Mouse (Mus musculus): ENCODE measurements around the gene Gm5678. TPM values are rescaled to one million over a fixed set of nuclear protein-coding genes. Genes with fewer than 3 reads are reported as not detected.

Gene Gm5678
- 0.29 TPM in 1 of 2 replicates, not detected in the other for polyA plus RNA-seq (2015; fragmentation: Nextera tagmentation; extraction: Ambion mirVana)

GRCm38 (mm10) chr16:93627761-93628400 lies at the start of gene Gm5678:
TSS of gene Gm5678 (plus strand) at chr16:93628097.
- Histone ChIP-seq H3K9ac (no peak within 1 kb of the TSS), H3K36me3 (no peaks in the 10 kb centered on the region), H3K9me3 (no peaks in the 10 kb centered on the region), H3K4me2 (no peak within 1 kb of the TSS), H3K27ac (no peak within 1 kb of the TSS), H3K4me1 (no peaks in the 10 kb centered on the region), H3K4me3 (no peak within 1 kb of the TSS), H3K27me3 (no peaks in the 10 kb centered on the region)
- ATAC-seq (ENCODE audit: insufficient number of reproducible peaks, insufficient read depth, low FRiP score, low TSS enrichment, low read depth): no peak
- 76% methylated on average over 23 of the region's 23 CpGs for WGBS

- Histone ChIP-seq H3K36me3 (peaks cover 2% of the 10 kb centered on the region), H3K4me1 (peaks cover 24% of the 10 kb centered on the region), H3K9me3 (no peaks in the 10 kb centered on the region), H3K9ac (no peak overlapping the region), H3K4me2 (no peak overlapping the region), H3K4me3 (no peak overlapping the region), H3K27ac (no peak overlapping the region), H3K27me3 (no peaks in the 10 kb centered on the region)
- WGBS: 83% methylated on average over 8 of the region's 8 CpGs
- ATAC-seq (ENCODE audit: insufficient number of reproducible peaks, insufficient read depth, low FRiP score, low TSS enrichment, low read depth): no peak
These were observed 49.4 kb upstream of the Gm5678 start for GRCm38 (mm10) chr16:93578346-93579005.

GRCm38 (mm10) chr16:93581125-93581524 lies 46.8 kb upstream of the Gm5678 start:
- no peak overlapping the region for H3K4me2 ChIP-seq
- WGBS: 70% methylated on average over 6 of the region's 6 CpGs
- ATAC-seq (ENCODE audit: insufficient number of reproducible peaks, insufficient read depth, low FRiP score, low TSS enrichment, low read depth): no peak
- H3K27ac ChIP-seq: no peak overlapping the region
- H3K36me3 ChIP-seq: peaks cover 26% of the 10 kb centered on the region
- peaks cover 6% of the 10 kb centered on the region; the same call in 1 of the 2 replicates for H3K4me1 ChIP-seq
- H3K27me3 ChIP-seq: no peaks in the 10 kb centered on the region
- H3K9ac ChIP-seq: no peak overlapping the region
- H3K9me3 ChIP-seq: no peaks in the 10 kb centered on the region
- no peak overlapping the region for H3K4me3 ChIP-seq

- Histone ChIP-seq H3K4me3 (no peak overlapping the region), H3K27me3 (no peaks in the 10 kb centered on the region), H3K9ac (no peak overlapping the region), H3K9me3 (no peaks in the 10 kb centered on the region), H3K4me2 (no peak overlapping the region), H3K27ac (no peak overlapping the region), H3K36me3 (peaks cover 55% of the 10 kb centered on the region), H3K4me1 (peaks cover 18% of the 10 kb centered on the region; the same call in 1 of the 2 replicates)
- no peak for ATAC-seq (ENCODE audit: insufficient number of reproducible peaks, insufficient read depth, low FRiP score, low TSS enrichment, low read depth)
- WGBS: 91% methylated on average over 24 of the region's 24 CpGs
These were observed 42.8 kb upstream of the Gm5678 start for GRCm38 (mm10) chr16:93584976-93585702.

GRCm38 (mm10) chr16:93585703-93586205 lies 42.1 kb upstream of the Gm5678 start:
- Histone ChIP-seq H3K36me3 (peaks cover 61% of the 10 kb centered on the region), H3K27me3 (no peaks in the 10 kb centered on the region), H3K27ac (no peak overlapping the region), H3K4me3 (no peak overlapping the region), H3K4me1 (peaks cover 18% of the 10 kb centered on the region; the same call in 1 of the 2 replicates), H3K9me3 (no peaks in the 10 kb centered on the region), H3K4me2 (no peak overlapping the region), H3K9ac (no peak overlapping the region)
- no peak for ATAC-seq (ENCODE audit: insufficient number of reproducible peaks, insufficient read depth, low FRiP score, low TSS enrichment, low read depth)
- WGBS: 89% methylated on average over 9 of the region's 9 CpGs

GRCm38 (mm10) chr16:93586382-93586781 lies 41.5 kb upstream of the Gm5678 start:
- Histone ChIP-seq H3K27ac (no peak overlapping the region), H3K4me2 (no peak overlapping the region), H3K4me3 (no peak overlapping the region), H3K9ac (no peak overlapping the region), H3K27me3 (no peaks in the 10 kb centered on the region), H3K36me3 (peaks cover 67% of the 10 kb centered on the region), H3K9me3 (no peaks in the 10 kb centered on the region), H3K4me1 (peaks cover 18% of the 10 kb centered on the region; the same call in 1 of the 2 replicates)
- 70% methylated on average over 8 of the region's 8 CpGs for WGBS
- ATAC-seq (ENCODE audit: insufficient number of reproducible peaks, insufficient read depth, low FRiP score, low TSS enrichment, low read depth): no peak

- Histone ChIP-seq H3K9ac (no peak overlapping the region), H3K27me3 (no peaks in the 10 kb centered on the region), H3K27ac (0 out of 2 replicates have a peak overlapping the region, but pooled peaks have one; percentile 23), H3K4me2 (no peak overlapping the region), H3K9me3 (no peaks in the 10 kb centered on the region), H3K4me1 (peaks cover 18% of the 10 kb centered on the region; the same call in 1 of the 2 replicates), H3K36me3 (peaks cover 75% of the 10 kb centered on the region), H3K4me3 (no peak overlapping the region)
- ATAC-seq (ENCODE audit: insufficient number of reproducible peaks, insufficient read depth, low FRiP score, low TSS enrichment, low read depth): no peak
- 49% methylated on average over 4 of the region's 4 CpGs for whole genome bisulfite sequencing
These were observed 39.6 kb upstream of the Gm5678 start for GRCm38 (mm10) chr16:93588281-93588680.

- Histone ChIP-seq H3K9ac (no peak overlapping the region), H3K4me3 (no peak overlapping the region), H3K4me2 (no peak overlapping the region), H3K27me3 (no peaks in the 10 kb centered on the region), H3K36me3 (peaks cover 67% of the 10 kb centered on the region), H3K4me1 (peaks cover 18% of the 10 kb centered on the region; the same call in 1 of the 2 replicates), H3K9me3 (no peaks in the 10 kb centered on the region), H3K27ac (no peak overlapping the region)
- WGBS: 94% methylated on average over 15 of the region's 15 CpGs
- ATAC-seq (ENCODE audit: insufficient number of reproducible peaks, insufficient read depth, low FRiP score, low TSS enrichment, low read depth): no peak
These were observed 37.0 kb upstream of the Gm5678 start for GRCm38 (mm10) chr16:93590915-93591314.

- H3K27ac ChIP-seq: no peak overlapping the region
- no peaks in the 10 kb centered on the region for H3K27me3 ChIP-seq
- 91% methylated on average over 20 of the region's 20 CpGs for WGBS
- H3K4me2 ChIP-seq: no peak overlapping the region
- peaks cover 66% of the 10 kb centered on the region for H3K36me3 ChIP-seq
- no peak for ATAC-seq (ENCODE audit: insufficient number of reproducible peaks, insufficient read depth, low FRiP score, low TSS enrichment, low read depth)
- peaks cover 18% of the 10 kb centered on the region; the same call in 1 of the 2 replicates for H3K4me1 ChIP-seq
- H3K9ac ChIP-seq: no peak overlapping the region
- no peak overlapping the region for H3K4me3 ChIP-seq
- H3K9me3 ChIP-seq: no peaks in the 10 kb centered on the region
These were observed 36.2 kb upstream of the Gm5678 start for GRCm38 (mm10) chr16:93591450-93592430.

GRCm38 (mm10) chr16:93592711-93593110 lies 35.2 kb upstream of the Gm5678 start:
- Histone ChIP-seq H3K9ac (no peak overlapping the region), H3K4me3 (no peak overlapping the region), H3K27me3 (no peaks in the 10 kb centered on the region), H3K36me3 (peaks cover 68% of the 10 kb centered on the region), H3K4me1 (peaks cover 10% of the 10 kb centered on the region; the same call in 1 of the 2 replicates), H3K27ac (no peak overlapping the region), H3K9me3 (no peaks in the 10 kb centered on the region), H3K4me2 (no peak overlapping the region)
- ATAC-seq (ENCODE audit: insufficient number of reproducible peaks, insufficient read depth, low FRiP score, low TSS enrichment, low read depth): no peak
- 94% methylated on average over 3 of the region's 3 CpGs for WGBS

Measured in embryonic facial prominence, embryonic 13.5 days (tissue).